Mouse (Mus musculus) hindbrain, postnatal 0 days (tissue): ENCODE measurements at regions not wholly inside any gene's neighbourhood (a gene's known extent, or its start where the extent isn't known, plus 50 kb on each side); places are given as distances from the start of the nearest gene placed in this dataset.

Experiments used
- ATAC-seq: fragments of 200-750 bp; cut with Nextera tagmentation; 2 replicates; pipeline ENCODE4 v1.8.0; 2017; ENCODE audit warnings: mild to moderate bottlenecking, moderate TSS enrichment, moderate library complexity
- DNase-seq: peaks from one replicate; pipeline ENCODE4 v3.0.0-alpha.2; 2015; ENCODE audit warnings: low spot score
- H3K27ac ChIP-seq: fragments of 300-500 bp; sonication (generic); 2 replicates; pipeline ENCODE4 v1.5.1; 2014; ENCODE audit warnings: mild to moderate bottlenecking
- H3K27me3 ChIP-seq: fragments of 300-500 bp; sonication (generic); 2 replicates; pipeline ENCODE4 v1.6.1; 2014; ENCODE audit warnings: low read length, mixed read lengths; ENCODE audit not compliant: insufficient read depth
- H3K36me3 ChIP-seq: fragments of 300-500 bp; sonication (generic); 2 replicates; pipeline ENCODE4 v1.6.1; 2014; ENCODE audit warnings: low read length, mixed read lengths; ENCODE audit not compliant: insufficient read depth
- H3K4me1 ChIP-seq: fragments of 300-500 bp; sonication (generic); 2 replicates; pipeline ENCODE4 v1.6.1; 2014; ENCODE audit warnings: antibody characterized with exemption, low read length, mixed read lengths; ENCODE audit not compliant: insufficient read depth
- H3K4me2 ChIP-seq: fragments of 300-500 bp; sonication (generic); 2 replicates; pipeline ENCODE4 v1.6.1; 2014; ENCODE audit warnings: low read depth, mild to moderate bottlenecking, low read length, moderate library complexity, mixed read lengths
- H3K4me3 ChIP-seq: fragments of 300-500 bp; sonication (generic); 2 replicates; pipeline ENCODE4 v1.5.1; 2014; ENCODE audit warnings: low read length
- H3K9ac ChIP-seq: fragments of 300-500 bp; sonication (generic); replicated peaks from 2 replicates; pipeline ENCODE4 v1.6.1; 2014; ENCODE audit warnings: mild to moderate bottlenecking, low read length, moderate library complexity, mixed read lengths
- H3K9me3 ChIP-seq: fragments of 300-500 bp; sonication (generic); 2 replicates; pipeline ENCODE4 v1.6.1; 2016; ENCODE audit warnings: low read length, mixed read lengths
- CTCF ChIP-seq: IDR thresholded peaks from 2 replicates; pipeline ENCODE4 v1.5.1; 2016; ENCODE audit warnings: antibody characterized with exemption, control low read depth, low read depth
- WGBS: fragments of 180-500 bp; shearing (Covaris S2); extraction: QIAGEN DNeasy Blood & Tissue Kit; methylation state at CpG from one replicate; pipeline ENCODE4 v1.1.7; 2014; 5-methylcytosine and 5-hydroxymethylcytosine counted together

DNA sequence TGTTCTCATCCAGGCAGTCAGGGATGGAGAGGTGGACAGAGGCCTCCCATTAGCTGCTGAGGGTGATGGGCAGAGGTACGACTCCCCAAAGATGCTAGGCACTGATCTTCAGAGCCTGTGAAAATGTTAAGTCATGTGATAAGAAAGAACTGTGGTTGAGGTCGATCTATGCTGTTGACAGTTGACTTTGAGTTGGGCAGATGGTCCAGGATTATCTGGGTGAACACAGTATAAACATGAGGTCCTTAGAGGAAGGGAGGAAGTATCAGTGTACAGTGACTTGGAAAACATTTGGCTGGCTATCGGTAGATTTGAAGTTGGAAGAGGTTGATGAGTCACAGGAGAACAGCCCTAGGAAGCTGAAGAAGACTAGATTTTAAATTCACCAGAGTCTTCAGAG lies 80.9 kb upstream of the Pgrmc2 start:
- Histone ChIP-seq H3K9ac (no peak overlapping the region), H3K36me3 (no peaks in the 10 kb centered on the region)
- 84% methylated on average over 3 of the region's 3 CpGs for WGBS

GRCm38 (mm10) chr3:41162514-41162913 lies 79.7 kb upstream of the Pgrmc2 start:
- no peak for DNase-seq
- Histone ChIP-seq H3K36me3 (no peaks in the 10 kb centered on the region), H3K9ac (no peak overlapping the region), H3K4me2 (no peak overlapping the region), H3K9me3 (no peaks in the 10 kb centered on the region; the same call in 1 of the 2 replicates), H3K4me1 (no peaks in the 10 kb centered on the region), H3K4me3 (no peak overlapping the region), H3K27me3 (no peaks in the 10 kb centered on the region), H3K27ac (no peak overlapping the region)
- 80% methylated on average over 1 of the region's 1 CpGs for WGBS
- ATAC-seq: no peak
- no peak for TF ChIP-seq CTCF

More for the DNA sequence above, 80.9 kb upstream of the Pgrmc2 start:
- H3K4me3 ChIP-seq: no peak overlapping the region
- no peaks in the 10 kb centered on the region for H3K27me3 ChIP-seq
- TF ChIP-seq CTCF: no peak
- ATAC-seq (no peak), DNase-seq (no peak)
- H3K4me2 ChIP-seq: no peak overlapping the region
- H3K27ac ChIP-seq: no peak overlapping the region
- H3K4me1 ChIP-seq: no peaks in the 10 kb centered on the region
- no peaks in the 10 kb centered on the region; the same call in 1 of the 2 replicates for H3K9me3 ChIP-seq

GRCm38 (mm10) chr3:41160648-41161047 lies 77.8 kb upstream of the Pgrmc2 start:
- ATAC-seq (no peak), DNase-seq (no peak)
- Histone ChIP-seq H3K27ac (no peak overlapping the region), H3K4me3 (no peak overlapping the region), H3K36me3 (no peaks in the 10 kb centered on the region), H3K9ac (no peak overlapping the region), H3K9me3 (no peaks in the 10 kb centered on the region; the same call in 1 of the 2 replicates), H3K4me1 (no peaks in the 10 kb centered on the region), H3K4me2 (no peak overlapping the region), H3K27me3 (no peaks in the 10 kb centered on the region)
- TF ChIP-seq CTCF: peak; percentile 19

- Histone ChIP-seq H3K4me2 (no peak overlapping the region), H3K4me1 (no peaks in the 10 kb centered on the region), H3K36me3 (no peaks in the 10 kb centered on the region), H3K4me3 (no peak overlapping the region), H3K27me3 (no peaks in the 10 kb centered on the region), H3K9me3 (no peaks in the 10 kb centered on the region; the same call in 1 of the 2 replicates), H3K27ac (no peak overlapping the region), H3K9ac (no peak overlapping the region)
- ATAC-seq: no peak
- 73% methylated on average over 12 of the region's 12 CpGs for WGBS
- no peak for TF ChIP-seq CTCF
- no peak for DNase-seq
Measured at GRCm38 (mm10) chr3:41158314-41158973, 75.6 kb upstream of the Pgrmc2 start.

DNA sequence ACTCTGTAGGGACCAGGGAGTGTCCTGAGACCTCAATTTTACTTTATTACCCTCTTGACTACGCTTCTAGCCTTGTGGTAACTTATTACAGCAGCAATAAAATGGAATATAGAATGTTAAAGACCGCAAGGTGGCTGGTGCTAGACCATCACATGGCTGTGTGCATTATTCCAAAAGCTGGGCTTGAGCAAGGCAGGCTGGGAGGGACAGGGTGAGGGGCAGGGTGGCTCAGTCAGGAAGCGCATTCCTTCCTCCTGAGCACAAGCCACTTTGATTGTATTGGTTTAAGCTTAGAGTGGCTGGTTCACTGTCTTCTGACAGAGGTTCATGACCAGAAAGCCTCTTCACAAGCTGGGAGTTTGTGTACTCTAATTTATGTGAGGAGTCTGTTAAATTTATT lies 74.6 kb upstream of the Pgrmc2 start:
- H3K27me3 ChIP-seq: no peaks in the 10 kb centered on the region
- ATAC-seq (no peak), DNase-seq (no peak)
- WGBS: 91% methylated on average over 3 of the region's 3 CpGs
- H3K9me3 ChIP-seq: no peaks in the 10 kb centered on the region; the same call in 1 of the 2 replicates
- H3K9ac ChIP-seq: no peak overlapping the region
- TF ChIP-seq CTCF: no peak
- H3K36me3 ChIP-seq: no peaks in the 10 kb centered on the region
- H3K27ac ChIP-seq: no peak overlapping the region
- no peak overlapping the region for H3K4me2 ChIP-seq
- H3K4me3 ChIP-seq: no peak overlapping the region
- no peaks in the 10 kb centered on the region for H3K4me1 ChIP-seq

GRCm38 (mm10) chr3:41156562-41156961 lies 73.7 kb upstream of the Pgrmc2 start:
- H3K4me3 ChIP-seq: no peak overlapping the region
- ATAC-seq: no peak
- WGBS: 98% methylated on average over 2 of the region's 2 CpGs

DNA sequence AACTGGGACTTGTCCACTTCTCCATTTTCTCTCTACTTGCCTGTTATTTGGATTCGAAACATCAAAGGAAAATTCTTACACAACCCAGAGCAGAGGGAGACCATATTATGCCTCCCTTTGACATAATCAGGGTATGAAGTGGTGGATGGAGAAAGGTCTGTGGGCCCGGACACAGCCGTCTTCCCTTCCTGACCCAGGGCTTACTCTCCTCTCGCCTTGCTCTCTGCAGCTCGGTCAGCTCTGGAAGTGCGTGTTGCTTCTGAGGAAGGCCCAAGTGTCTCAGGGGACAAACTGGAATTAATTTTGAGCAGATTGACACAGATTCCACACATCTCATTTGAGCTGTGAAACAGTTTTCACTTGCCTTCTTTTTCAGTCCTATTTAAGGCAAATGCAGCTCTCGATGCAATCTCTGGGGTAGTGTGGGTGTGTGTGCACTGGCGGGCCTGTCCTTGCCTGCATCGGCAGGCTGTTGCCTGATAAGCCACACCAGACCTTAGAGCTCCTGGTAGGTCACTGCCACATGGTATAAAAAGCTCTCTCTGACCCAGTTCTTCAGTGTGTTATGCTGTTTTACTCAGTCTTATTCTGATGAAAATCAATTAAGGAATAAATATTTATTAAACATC lies 72.4 kb upstream of the Pgrmc2 start:
- no peak overlapping the region for H3K4me2 ChIP-seq
- WGBS: 77% methylated on average over 9 of the region's 9 CpGs
- peak; percentile 51 for ATAC-seq
- peak; percentile 25 for DNase-seq
- no peak for TF ChIP-seq CTCF
- H3K4me1 ChIP-seq: no peaks in the 10 kb centered on the region
- H3K4me3 ChIP-seq: no peak overlapping the region
- no peaks in the 10 kb centered on the region for H3K36me3 ChIP-seq
- no peaks in the 10 kb centered on the region for H3K27me3 ChIP-seq
- 0 out of 2 replicates have a peak overlapping the region, but pooled peaks have one; percentile 3 for H3K9ac ChIP-seq
- H3K27ac ChIP-seq: peak overlapping the region; percentile 15; the same call in 1 of the 2 replicates
- H3K9me3 ChIP-seq: no peaks in the 10 kb centered on the region

More at GRCm38 (mm10) chr3:41156562-41156961, 73.7 kb upstream of the Pgrmc2 start:
- DNase-seq: no peak
- H3K27ac ChIP-seq: no peak overlapping the region
- no peaks in the 10 kb centered on the region for H3K4me1 ChIP-seq
- no peaks in the 10 kb centered on the region for H3K36me3 ChIP-seq
- H3K9ac ChIP-seq: no peak overlapping the region
- no peaks in the 10 kb centered on the region for H3K27me3 ChIP-seq
- no peak overlapping the region for H3K4me2 ChIP-seq
- H3K9me3 ChIP-seq: no peaks in the 10 kb centered on the region; the same call in 1 of the 2 replicates
- no peak for TF ChIP-seq CTCF
